Mouse (Mus musculus): ENCODE results near the gene Fbxo48.

- TF ChIP-seq POLR2A (IDR thresholded peaks at IDR 0.05; ENCODE audit: borderline replicate concordance, control insufficient read depth, low read depth, low read length) (no peak), CTCF (IDR thresholded peaks at IDR 0.05; ENCODE audit: control insufficient read depth, insufficient read depth, low read length) (no peak)
Observed at GRCm38 (mm10) chr11:16997465-16997864, 46.3 kb downstream of the Fbxo48 start.
